Mouse (Mus musculus) spleen, adult 2 months (tissue): ENCODE data around the gene Hoxb7.

Experiments used
- CTCF ChIP-seq: fragments of 200-500 bp; IDR thresholded peaks from 2 replicates; pipeline ENCODE4 v1.5.1; 2011; ENCODE audit warnings: mild to moderate bottlenecking, inconsistent platforms; ENCODE audit not compliant: insufficient read depth, insufficient read length, insufficient replicate concordance; ENCODE audit errors: extremely low read depth
- POLR2A ChIP-seq: fragments of 200-500 bp; IDR thresholded peaks from 2 replicates; pipeline ENCODE4 v1.6.1; 2011; ENCODE audit warnings: low read depth, low read length, inconsistent platforms

- TF ChIP-seq POLR2A (no peak), CTCF (no peak)
Observed at GRCm38 (mm10) chr11:96250901-96251300, 35.5 kb upstream of the Hoxb7 start.
